Mouse (Mus musculus) hindbrain, postnatal 0 days (tissue): ENCODE measurements at regions not wholly inside any gene's neighbourhood (a gene's known extent, or its start where the extent isn't known, plus 50 kb on each side); places are given as distances from the start of the nearest gene placed in this dataset.
"Not testable (repeated sequence)": the region's sequence is repeated elsewhere in the genome, so short reads cannot be mapped to it uniquely, and the experiment has no call there.

Experiments used
- ATAC-seq: fragments of 200-750 bp; cut with Nextera tagmentation; 2 replicates; pipeline ENCODE4 v1.8.0; 2017; ENCODE audit warnings: mild to moderate bottlenecking, moderate TSS enrichment, moderate library complexity
- DNase-seq: peaks from one replicate; pipeline ENCODE4 v3.0.0-alpha.2; 2015; ENCODE audit warnings: low spot score
- H3K27ac ChIP-seq: fragments of 300-500 bp; sonication (generic); 2 replicates; pipeline ENCODE4 v1.5.1; 2014; ENCODE audit warnings: mild to moderate bottlenecking
- H3K27me3 ChIP-seq: fragments of 300-500 bp; sonication (generic); 2 replicates; pipeline ENCODE4 v1.6.1; 2014; ENCODE audit warnings: low read length, mixed read lengths; ENCODE audit not compliant: insufficient read depth
- H3K36me3 ChIP-seq: fragments of 300-500 bp; sonication (generic); 2 replicates; pipeline ENCODE4 v1.6.1; 2014; ENCODE audit warnings: low read length, mixed read lengths; ENCODE audit not compliant: insufficient read depth
- H3K4me1 ChIP-seq: fragments of 300-500 bp; sonication (generic); 2 replicates; pipeline ENCODE4 v1.6.1; 2014; ENCODE audit warnings: antibody characterized with exemption, low read length, mixed read lengths; ENCODE audit not compliant: insufficient read depth
- H3K4me2 ChIP-seq: fragments of 300-500 bp; sonication (generic); 2 replicates; pipeline ENCODE4 v1.6.1; 2014; ENCODE audit warnings: low read depth, mild to moderate bottlenecking, low read length, moderate library complexity, mixed read lengths
- H3K4me3 ChIP-seq: fragments of 300-500 bp; sonication (generic); 2 replicates; pipeline ENCODE4 v1.5.1; 2014; ENCODE audit warnings: low read length
- H3K9ac ChIP-seq: fragments of 300-500 bp; sonication (generic); replicated peaks from 2 replicates; pipeline ENCODE4 v1.6.1; 2014; ENCODE audit warnings: mild to moderate bottlenecking, low read length, moderate library complexity, mixed read lengths
- H3K9me3 ChIP-seq: fragments of 300-500 bp; sonication (generic); 2 replicates; pipeline ENCODE4 v1.6.1; 2016; ENCODE audit warnings: low read length, mixed read lengths
- CTCF ChIP-seq: IDR thresholded peaks from 2 replicates; pipeline ENCODE4 v1.5.1; 2016; ENCODE audit warnings: antibody characterized with exemption, control low read depth, low read depth
- WGBS: fragments of 180-500 bp; shearing (Covaris S2); extraction: QIAGEN DNeasy Blood & Tissue Kit; methylation state at CpG from one replicate; pipeline ENCODE4 v1.1.7; 2014; 5-methylcytosine and 5-hydroxymethylcytosine counted together

GRCm38 (mm10) chr6:12833358-12833757, 84.1 kb upstream of the Thsd7a start:
- Histone ChIP-seq H3K27me3 (no peaks in the 10 kb centered on the region), H3K4me2 (no peak overlapping the region), H3K9ac (no peak overlapping the region), H3K4me3 (no peak overlapping the region), H3K27ac (no peak overlapping the region), H3K36me3 (no peaks in the 10 kb centered on the region), H3K4me1 (no peaks in the 10 kb centered on the region), H3K9me3 (no peaks in the 10 kb centered on the region)
- 29% methylated on average over 5 of the region's 5 CpGs for WGBS
- DNase-seq (peak; percentile 20), ATAC-seq (peak; percentile 43; the same call in 1 of the 2 replicates)
- TF ChIP-seq CTCF = no peak

GRCm38 (mm10) chr6:12831916-12832315, 82.7 kb upstream of the Thsd7a start:
- Histone ChIP-seq H3K4me2 (no peak overlapping the region), H3K9me3 (no peaks in the 10 kb centered on the region), H3K4me3 (no peak overlapping the region), H3K27me3 (no peaks in the 10 kb centered on the region), H3K4me1 (no peaks in the 10 kb centered on the region), H3K27ac (no peak overlapping the region), H3K36me3 (no peaks in the 10 kb centered on the region), H3K9ac (no peak overlapping the region)
- no peak for ATAC-seq
- no peak for DNase-seq
- no peak for TF ChIP-seq CTCF

- WGBS = 76% methylated on average over 2 of the region's 2 CpGs
- no peaks in the 10 kb centered on the region for H3K27me3 ChIP-seq
- no peaks in the 10 kb centered on the region for H3K36me3 ChIP-seq
- no peak for ATAC-seq
- H3K9me3 ChIP-seq = no peaks in the 10 kb centered on the region
- no peak overlapping the region for H3K4me3 ChIP-seq
- no peak overlapping the region for H3K27ac ChIP-seq
- H3K4me1 ChIP-seq = no peaks in the 10 kb centered on the region
- no peak overlapping the region for H3K4me2 ChIP-seq
- H3K9ac ChIP-seq = no peak overlapping the region
- no peak for TF ChIP-seq CTCF
- DNase-seq = no peak
Measured at GRCm38 (mm10) chr6:12831485-12831884, 82.3 kb upstream of the Thsd7a start.

- no peak overlapping the region for H3K27ac ChIP-seq
- WGBS = 59% methylated on average over 4 of the region's 4 CpGs
- ATAC-seq = no peak
- DNase-seq = no peak
- no peak overlapping the region for H3K4me3 ChIP-seq
- H3K36me3 ChIP-seq = no peaks in the 10 kb centered on the region
- no peaks in the 10 kb centered on the region for H3K9me3 ChIP-seq
- H3K9ac ChIP-seq = no peak overlapping the region
- TF ChIP-seq CTCF = no peak
- H3K27me3 ChIP-seq = no peaks in the 10 kb centered on the region
- H3K4me1 ChIP-seq = no peaks in the 10 kb centered on the region
- H3K4me2 ChIP-seq = no peak overlapping the region
Measured at GRCm38 (mm10) chr6:12827745-12828144, 78.5 kb upstream of the Thsd7a start.

- H3K4me3 ChIP-seq = no peak overlapping the region
- H3K27me3 ChIP-seq = no peaks in the 10 kb centered on the region
- no peak overlapping the region for H3K4me2 ChIP-seq
- H3K4me1 ChIP-seq = no peaks in the 10 kb centered on the region
- no peaks in the 10 kb centered on the region for H3K36me3 ChIP-seq
- DNase-seq (no peak), ATAC-seq (no peak)
- no peak for TF ChIP-seq CTCF
- H3K27ac ChIP-seq = no peak overlapping the region
- 43% methylated on average over 4 of the region's 4 CpGs for WGBS
- H3K9me3 ChIP-seq = no peaks in the 10 kb centered on the region
- H3K9ac ChIP-seq = no peak overlapping the region
Measured at GRCm38 (mm10) chr6:12814972-12815770, 66.0 kb upstream of the Thsd7a start.

GRCm38 (mm10) chr6:12813781-12814180, 64.6 kb upstream of the Thsd7a start:
- H3K36me3 ChIP-seq, H3K9me3 ChIP-seq, H3K4me3 ChIP-seq, H3K9ac ChIP-seq, ATAC-seq, DNase-seq, H3K27me3 ChIP-seq, H3K27ac ChIP-seq, H3K4me2 ChIP-seq, H3K4me1 ChIP-seq: not testable (repeated sequence)
- 77% methylated on average over 5 of the region's 5 CpGs for WGBS

- WGBS = 91% methylated on average over 1 of the region's 1 CpGs
- no peaks in the 10 kb centered on the region for H3K36me3 ChIP-seq
- H3K4me2 ChIP-seq = no peak overlapping the region
- no peak overlapping the region for H3K4me3 ChIP-seq
- no peak overlapping the region for H3K9ac ChIP-seq
- no peak overlapping the region for H3K27ac ChIP-seq
- no peak for DNase-seq
- no peak for TF ChIP-seq CTCF
- no peaks in the 10 kb centered on the region for H3K4me1 ChIP-seq
- H3K27me3 ChIP-seq = no peaks in the 10 kb centered on the region
- H3K9me3 ChIP-seq = no peaks in the 10 kb centered on the region
- ATAC-seq = no peak
Measured at GRCm38 (mm10) chr6:12812467-12812866, 63.3 kb upstream of the Thsd7a start.
